Mouse (Mus musculus) heart, postnatal 36 days (tissue): Measurements from ENCODE around the gene Foxo3. TPM values are rescaled to one million over a fixed set of nuclear protein-coding genes. Genes with fewer than 3 reads are reported as not detected.

Experiments used
- DNase-seq, 2 experiments: peaks; one replicate each; pipeline ENCODE4 v3.0.0; 2021 to 2022
- intact Hi-C: fragments of 180-260 bp; cut with DNase I; formaldehyde crosslinking; loops from one replicate; pipeline ENCODE4 v1.15.1; 2025
- total RNA-seq, 2 experiments: library from RNA; stranded (reverse); gene quantifications; 2 replicates each; pipeline ENCODE4 v1.2.3; 2021

The Foxo3 gene
- total RNA-seq, 2 experiments from 2014 or later: 86.1 to 111 TPM

DNA sequence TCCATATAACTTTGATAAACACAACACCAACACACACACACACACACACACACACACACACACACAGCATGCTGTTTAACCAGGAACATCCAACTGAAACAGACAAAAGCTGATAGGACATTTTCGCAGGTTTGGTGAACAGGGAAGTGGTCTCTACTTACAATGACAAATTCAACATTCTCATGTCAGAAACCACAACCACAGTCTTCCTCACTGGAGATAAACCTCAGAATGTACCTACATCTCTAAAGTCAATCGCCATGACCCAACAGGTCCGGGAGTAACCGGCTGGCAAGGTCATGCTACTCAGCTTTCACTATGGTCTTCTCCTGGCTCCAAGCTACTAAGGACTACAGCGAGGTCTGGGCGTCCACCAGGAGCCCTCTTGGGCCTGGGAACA lies 81.8 kb downstream of the Foxo3 start:
- no peak for DNase-seq
- intact Hi-C loops: loop anchor here (5.0 kb wide), 1 partner anchor 78 kb away; no protein-coding TSS in a partner anchor

GRCm38 (mm10) chr10:42193981-42194380 lies 82.6 kb downstream of the Foxo3 start:
- DNase-seq: no peak
- intact Hi-C loops: no loop called here

GRCm38 (mm10) chr10:42192951-42193350 lies 83.6 kb downstream of the Foxo3 start:
- intact Hi-C loops: no loop called here
- no peak for DNase-seq

- DNase-seq: no peak
- intact Hi-C loops: no loop called here
Observed at GRCm38 (mm10) chr10:42189674-42190434, 86.7 kb downstream of the Foxo3 start.

DNA sequence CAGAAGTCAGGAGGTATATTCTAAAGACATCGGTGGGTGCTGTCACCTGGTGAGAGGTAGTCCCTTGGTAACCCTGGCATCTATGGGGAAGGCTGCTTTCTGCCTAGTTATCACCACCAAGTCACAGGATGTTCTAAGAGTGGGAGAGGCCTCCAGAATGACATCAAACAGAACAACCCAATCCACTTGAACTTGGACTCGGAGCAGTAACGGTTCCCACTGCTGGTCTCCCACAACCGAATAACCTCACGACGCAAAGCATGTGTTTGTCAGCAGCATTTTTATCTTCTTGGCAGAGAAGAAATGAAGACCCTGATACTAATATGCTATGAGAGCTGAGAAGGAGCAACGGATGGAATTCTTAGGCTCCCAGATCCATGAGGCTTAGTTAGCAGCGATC lies 87.5 kb downstream of the Foxo3 start:
- no peak for DNase-seq
- intact Hi-C loops: no loop called here

DNA sequence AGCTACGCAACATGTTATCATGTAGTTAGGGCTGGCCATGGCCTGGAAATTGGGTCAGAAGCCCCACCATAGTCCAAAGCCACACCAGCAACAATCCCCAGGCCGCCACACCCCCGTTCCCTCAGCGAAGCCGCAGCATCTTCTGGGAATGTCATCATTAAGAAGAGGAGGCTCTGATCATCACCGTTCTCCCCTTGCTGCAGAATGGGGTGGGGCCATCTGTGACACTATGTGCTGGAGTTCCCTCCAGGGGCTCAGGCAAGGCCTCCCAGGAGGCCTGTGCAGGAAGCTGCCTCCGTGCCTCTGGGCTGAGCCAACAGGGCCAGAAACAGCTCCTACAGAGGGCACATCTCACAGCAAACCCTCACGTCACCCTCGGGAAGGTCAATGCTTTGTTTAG lies 88.5 kb downstream of the Foxo3 start:
- no peak for DNase-seq
- intact Hi-C loops: no loop called here

DNA sequence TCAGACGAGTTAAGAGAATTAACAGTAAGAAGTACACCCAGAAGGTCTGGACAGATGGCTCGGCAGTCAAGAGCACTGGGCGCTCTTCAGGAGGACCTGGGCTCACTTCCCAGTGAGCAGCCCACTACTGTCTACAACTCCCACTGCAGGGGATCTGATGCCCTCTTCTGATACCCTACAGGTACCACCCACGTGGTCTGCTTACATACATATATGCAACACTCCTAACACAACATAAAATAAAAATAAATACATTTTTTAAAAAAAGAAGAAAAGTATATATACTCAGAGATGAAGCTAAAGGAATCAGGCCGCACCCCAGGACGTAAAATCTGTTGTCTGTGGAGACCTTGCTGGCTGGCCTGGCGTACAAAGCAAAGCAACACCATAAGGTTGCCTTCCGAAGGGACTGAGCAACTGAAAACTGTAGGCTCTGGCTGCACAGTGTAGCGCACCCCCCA lies 89.6 kb downstream of the Foxo3 start:
- DNase-seq: no peak
- intact Hi-C loops: no loop called here

DNA sequence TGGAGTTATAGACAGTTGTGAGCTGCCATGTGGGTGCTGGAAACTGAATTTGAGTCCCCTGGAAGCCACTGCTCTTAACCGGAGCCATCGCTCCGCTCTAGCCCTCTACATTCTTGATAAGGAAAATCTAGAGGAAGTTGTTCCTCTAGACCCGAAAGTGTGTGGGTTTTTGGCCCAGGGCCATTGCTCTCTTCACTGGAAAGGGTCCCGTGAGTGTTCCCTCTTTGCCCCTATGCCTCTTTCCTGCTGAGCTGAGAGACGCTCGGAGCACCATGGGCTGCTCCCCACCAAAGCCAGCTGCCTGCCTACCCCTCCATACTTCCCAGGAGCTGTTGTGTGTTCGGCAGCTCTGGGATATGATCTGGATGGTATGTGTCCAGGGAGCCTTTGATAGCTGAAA lies 96.2 kb downstream of the Foxo3 start:
- no peak for DNase-seq

DNA sequence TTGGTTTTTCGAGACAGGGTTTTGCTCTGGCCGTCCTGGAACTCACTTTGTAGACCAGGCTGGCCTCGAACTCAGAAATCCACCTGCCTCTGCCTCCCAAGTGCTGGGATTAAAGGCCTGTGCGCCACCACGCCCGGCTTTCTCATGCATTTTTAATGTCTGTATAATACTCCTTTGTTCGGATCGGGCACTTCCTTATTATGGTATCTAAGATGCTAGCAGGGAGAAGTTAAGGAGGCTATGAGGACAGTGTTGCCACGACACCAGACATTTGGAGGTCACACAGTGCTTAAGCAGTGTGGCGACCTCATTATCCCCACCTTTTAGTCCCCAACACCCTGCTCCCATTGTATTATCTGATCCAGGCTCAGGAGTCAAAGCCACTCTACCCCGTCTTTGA lies 97.8 kb downstream of the Foxo3 start:
- intact Hi-C loops: no loop called here
- DNase-seq: no peak

More for the DNA sequence above, 96.2 kb downstream of the Foxo3 start:
- intact Hi-C loops: no loop called here

DNA sequence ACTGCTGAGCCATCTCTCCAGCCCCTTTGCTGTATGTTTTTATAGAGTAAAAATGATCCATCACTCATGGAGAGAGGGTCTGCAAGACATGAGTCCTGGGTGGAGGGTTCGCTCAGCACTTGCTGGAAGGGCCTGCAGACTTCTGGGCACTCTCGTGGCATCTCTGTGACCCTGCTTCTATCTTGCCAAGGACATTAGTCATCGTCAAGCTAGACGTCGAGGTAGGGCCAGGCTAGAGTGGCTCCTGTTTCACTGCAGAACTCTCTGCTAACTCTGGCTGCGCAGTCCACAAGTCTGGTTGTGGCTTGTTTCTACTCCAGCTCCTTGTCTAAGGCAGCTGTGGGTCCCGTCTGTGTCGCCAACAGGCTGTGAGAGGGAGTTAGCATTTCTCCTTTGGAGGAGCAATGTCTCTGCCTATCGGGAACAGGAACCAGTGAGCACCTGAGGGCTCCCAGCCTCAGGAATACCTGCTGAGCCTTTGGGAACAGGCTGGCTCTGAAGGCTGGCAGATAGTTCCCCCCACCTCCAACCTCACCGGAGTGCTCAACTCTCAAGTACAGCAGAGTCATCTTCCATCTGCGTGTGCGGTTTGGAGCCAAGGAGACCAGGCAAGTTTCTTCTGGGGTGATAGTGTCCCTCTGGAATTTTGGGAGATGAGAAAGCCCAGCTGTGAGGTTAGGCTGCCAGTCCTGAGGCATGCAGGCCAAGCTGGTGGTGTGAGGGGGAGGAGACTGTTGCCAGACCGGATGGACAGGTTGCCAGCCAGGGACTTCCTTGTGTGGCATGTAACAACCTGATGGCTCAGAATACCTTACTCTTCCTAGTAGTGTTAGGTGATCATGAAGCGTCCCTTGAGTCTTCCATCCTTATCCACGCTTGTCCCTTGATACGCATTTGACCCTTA lies 98.5 kb downstream of the Foxo3 start:
- intact Hi-C loops: no loop called here
- no peak for DNase-seq

DNA sequence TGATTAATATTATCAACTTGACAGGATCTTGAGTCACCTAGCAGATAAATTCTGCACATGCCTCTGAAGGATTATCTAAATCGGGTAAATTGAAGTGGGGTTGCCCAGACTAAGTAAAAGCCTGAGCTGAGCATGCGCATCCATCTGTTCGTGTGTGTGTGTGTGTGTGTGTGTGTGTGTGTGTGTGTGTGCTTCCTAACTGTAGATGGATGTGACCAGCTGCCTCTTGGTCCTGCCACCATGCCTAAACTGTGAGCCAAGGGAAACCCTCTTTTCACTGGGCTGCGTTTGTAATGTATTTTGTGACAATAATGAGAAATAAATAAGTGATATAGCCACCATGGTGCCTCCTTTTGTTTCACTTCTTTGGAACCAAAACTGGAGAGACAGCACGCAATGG lies 102.3 kb downstream of the Foxo3 start:
- DNase-seq: no peak
- intact Hi-C loops: no loop called here

DNA sequence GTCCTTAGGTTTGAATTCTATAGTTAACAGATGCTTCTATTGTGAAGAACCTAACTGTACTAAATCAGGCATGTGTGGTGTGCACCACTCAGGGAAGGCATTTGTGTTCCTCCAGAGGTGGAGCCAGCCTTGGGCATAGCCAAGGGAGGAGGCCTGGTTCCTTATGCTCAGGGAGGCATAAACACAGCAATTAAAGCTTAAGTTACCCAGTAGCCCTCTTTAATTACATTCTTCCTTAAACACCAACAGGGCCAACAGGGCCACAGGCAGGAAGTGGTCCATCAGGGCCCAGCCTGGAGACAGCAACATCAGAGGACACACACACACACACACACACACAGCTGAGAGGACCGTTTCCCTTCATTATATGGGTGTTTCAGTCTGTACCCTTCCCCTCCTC lies 102.7 kb downstream of the Foxo3 start:
- intact Hi-C loops: no loop called here
- DNase-seq: no peak

DNA sequence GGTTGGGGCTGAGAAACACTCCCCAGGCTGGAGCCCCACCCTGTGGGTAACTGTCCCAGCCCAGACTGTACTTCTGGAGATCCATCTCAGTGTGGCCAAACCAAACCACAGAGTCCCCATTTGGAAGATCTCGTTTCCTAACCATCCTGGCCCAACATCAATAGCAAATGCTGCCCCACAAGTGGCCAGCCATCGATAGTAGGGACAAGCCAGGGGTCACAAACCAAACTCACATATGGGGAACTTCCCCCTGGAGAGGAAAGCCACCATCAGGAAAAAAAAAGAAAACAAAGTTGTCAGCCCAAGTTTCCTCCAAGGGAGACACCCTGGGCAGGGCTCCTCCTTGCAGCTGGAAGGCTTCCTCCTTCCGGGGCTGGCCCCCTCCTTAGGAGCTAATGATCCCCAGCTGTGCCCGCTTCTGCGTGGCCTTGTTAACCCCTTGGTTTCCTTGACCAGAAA lies 105.6 kb downstream of the Foxo3 start:
- intact Hi-C loops: no loop called here
- peak; percentile 61 to 68 for DNase-seq

DNA sequence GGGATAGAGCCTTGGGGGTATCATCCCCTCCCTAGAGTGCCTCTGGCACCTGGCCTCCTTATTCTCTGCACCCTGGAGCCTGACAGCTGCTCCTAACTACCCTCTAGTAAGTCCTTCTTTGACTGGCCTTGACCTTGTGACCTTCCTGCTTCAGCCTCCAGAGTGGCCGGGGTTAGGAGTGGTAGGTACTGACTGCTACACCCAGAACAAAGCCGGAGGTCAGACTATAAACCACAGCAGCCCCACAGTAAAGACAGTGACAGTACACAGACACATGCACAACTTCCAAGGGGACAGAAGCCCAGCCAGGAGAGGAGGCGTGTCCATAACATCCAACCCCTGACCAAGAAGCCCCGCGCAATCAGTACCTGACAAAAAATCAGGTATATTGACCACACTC lies 106.4 kb downstream of the Foxo3 start:
- intact Hi-C loops: no loop called here

GRCm38 (mm10) chr10:42154727-42155126 lies 121.8 kb downstream of the Foxo3 start:
- intact Hi-C loops: no loop called here
- DNase-seq: no peak

More for the DNA sequence above, 106.4 kb downstream of the Foxo3 start:
- DNase-seq: no peak

DNA sequence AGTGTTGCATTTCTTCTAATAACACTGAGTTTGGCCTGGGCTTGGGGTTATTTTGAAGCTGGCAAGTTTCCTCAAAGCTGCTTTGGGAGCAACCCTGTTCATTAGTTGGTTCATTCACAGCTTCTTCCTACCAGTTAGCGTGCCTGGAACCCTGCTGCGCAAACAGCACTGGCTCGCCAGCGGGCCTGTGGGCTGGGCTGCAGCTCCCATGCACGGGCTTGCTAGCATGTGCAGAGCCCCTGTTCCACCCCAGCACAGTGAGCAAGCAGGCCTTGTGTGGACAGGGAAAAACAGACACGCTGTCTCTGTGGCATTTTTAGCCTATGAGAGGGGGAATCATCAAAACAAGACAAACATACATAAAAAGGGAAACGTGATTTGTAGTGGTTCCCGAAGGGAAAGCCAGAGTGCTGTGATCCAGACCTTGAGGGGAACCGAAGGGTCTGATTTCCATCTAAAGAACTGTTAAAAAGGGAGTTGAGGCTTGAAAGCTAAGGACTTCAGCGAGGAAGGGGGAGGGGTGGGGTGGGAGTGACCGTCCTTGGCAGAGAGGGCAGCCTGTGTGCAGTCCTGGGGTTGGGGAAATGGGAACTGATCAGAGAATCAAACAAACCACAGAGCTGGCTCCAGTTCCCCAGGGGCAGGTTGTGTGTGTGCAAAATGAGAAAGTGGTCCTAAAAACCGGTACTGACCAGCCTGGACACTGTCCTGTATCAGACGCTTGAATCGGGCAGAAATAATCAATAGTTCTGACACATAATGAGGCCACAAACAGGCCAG lies 123.9 kb downstream of the Foxo3 start:
- peak in 1 of 2 experiments; percentile 20 for DNase-seq
- intact Hi-C loops: no loop called here

DNA sequence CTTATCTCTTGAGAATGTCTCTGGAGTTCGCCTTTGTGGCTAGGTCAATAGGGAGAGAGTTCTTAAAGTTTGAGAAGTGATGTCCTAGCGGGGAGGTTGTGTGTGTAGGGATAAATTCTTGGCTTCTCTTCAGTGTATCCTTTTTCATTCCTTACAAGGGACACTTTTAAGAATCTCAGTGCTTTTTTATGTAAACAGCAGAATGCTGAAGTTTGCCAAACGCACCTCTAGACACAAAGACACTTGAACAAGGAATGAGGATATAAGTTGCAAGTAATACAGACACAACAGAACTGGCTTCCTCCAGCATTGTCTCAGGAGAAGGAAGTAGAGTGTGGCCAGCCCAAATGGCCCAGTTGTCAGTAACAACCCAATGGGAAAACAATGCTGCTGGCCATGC lies 126.8 kb downstream of the Foxo3 start:
- intact Hi-C loops: no loop called here
- DNase-seq: no peak

GRCm38 (mm10) chr10:42148326-42148725 lies 128.2 kb downstream of the Foxo3 start:
- no peak for DNase-seq
- intact Hi-C loops: no loop called here

- no peak for DNase-seq
- intact Hi-C loops: no loop called here
Observed at GRCm38 (mm10) chr10:42145221-42145620, 131.3 kb downstream of the Foxo3 start.

- no peak for DNase-seq
- intact Hi-C loops: no loop called here
Observed at GRCm38 (mm10) chr10:42144788-42145187, 131.8 kb downstream of the Foxo3 start.

DNA sequence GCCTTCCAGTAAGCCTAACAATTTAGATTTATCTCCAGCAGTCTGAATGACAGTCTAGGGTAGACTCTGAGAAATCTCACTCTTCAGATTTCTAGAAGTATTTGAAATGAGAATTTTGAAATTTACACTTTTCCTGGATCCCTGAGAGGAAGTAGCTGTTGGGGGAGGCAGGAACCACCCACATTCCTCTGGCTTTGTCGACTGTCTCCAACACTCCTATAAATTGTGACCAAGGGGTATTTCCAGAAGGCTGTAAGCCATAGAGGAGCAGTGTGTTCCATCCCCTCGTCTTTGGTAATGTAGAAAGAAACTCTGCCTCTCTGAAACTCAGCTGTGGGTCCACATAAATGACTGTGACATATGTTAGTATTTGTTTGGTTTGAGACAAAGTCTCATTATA lies 132.4 kb downstream of the Foxo3 start:
- intact Hi-C loops: no loop called here
- DNase-seq: no peak
